Mouse (Mus musculus): Measurements from ENCODE around the gene Taar7d. TPM values are rescaled to one million over a fixed set of nuclear protein-coding genes. Genes with fewer than 3 reads are reported as not detected.
"Not testable (repeated sequence)": the region's sequence is repeated elsewhere in the genome, so short reads cannot be mapped to it uniquely, and the experiment has no call there.

Gene Taar7d
- total and polyA plus RNA-seq, 3 experiments, result 0.16 TPM; not detected in 2

- Histone ChIP-seq H3K27me3 (ENCODE audit: insufficient read depth, low read length) (no peaks in the 10 kb centered on the region), H3K4me3 (ENCODE audit: low read depth, low read length) (no peak overlapping the region), H3K4me1 (ENCODE audit: insufficient read depth, low read depth, low read length) (no peaks in the 10 kb centered on the region), H3K36me3 (replicated peaks) (no peaks in the 10 kb centered on the region), H3K9me3 (replicated peaks) (no peaks in the 10 kb centered on the region)
- DNase-seq (ENCODE audit: low spot score) (no peak), ATAC-seq (ENCODE audit: extremely low read depth, insufficient number of reproducible peaks, low FRiP score, poor library complexity, severe bottlenecking) (no peak)
- TF ChIP-seq TAL1 (conservative IDR thresholded peaks at IDR 0.05; ENCODE audit: low read depth, low read length), result no peak
- no peak for TF ChIP-seq GATA2 (IDR thresholded peaks at IDR 0.05; ENCODE audit: borderline replicate concordance, low read depth, low read length)
- no peak for TF ChIP-seq CTCF (IDR thresholded peaks at IDR 0.05; ENCODE audit: low read depth, low read length)
- TF ChIP-seq GATA1 (IDR thresholded peaks at IDR 0.05; ENCODE audit: borderline replicate concordance, low read length), result no peak
- no peak for TF ChIP-seq POLR2AphosphoS5 (IDR thresholded peaks at IDR 0.05; ENCODE audit: insufficient replicate concordance, low read depth, low read length)
These were observed 13.3 kb downstream of the Taar7d start for GRCm38 (mm10) chr10:24040120-24040869.

- Histone ChIP-seq H3K36me3 (replicated peaks) (no peaks in the 10 kb centered on the region), H3K4me1 (ENCODE audit: insufficient read depth, low read depth, low read length) (no peaks in the 10 kb centered on the region), H3K9me3 (replicated peaks) (no peaks in the 10 kb centered on the region), H3K4me3 (ENCODE audit: low read depth, low read length) (no peak within 1 kb of the TSS), H3K27me3 (ENCODE audit: insufficient read depth, low read length) (0 out of 2 replicates have a peak, but pooled peaks cover 5% of the 10 kb centered on the region)
- ATAC-seq (ENCODE audit: extremely low read depth, insufficient number of reproducible peaks, low FRiP score, poor library complexity, severe bottlenecking) (no peak), DNase-seq (ENCODE audit: low spot score) (no peak)
- TF ChIP-seq TAL1 (conservative IDR thresholded peaks at IDR 0.05; ENCODE audit: low read depth, low read length), result no peak
- no peak for TF ChIP-seq GATA1 (IDR thresholded peaks at IDR 0.05; ENCODE audit: borderline replicate concordance, low read length)
- TF ChIP-seq CTCF (IDR thresholded peaks at IDR 0.05; ENCODE audit: low read depth, low read length), result no peak
- no peak for TF ChIP-seq POLR2AphosphoS5 (IDR thresholded peaks at IDR 0.05; ENCODE audit: insufficient replicate concordance, low read depth, low read length)
- no peak for TF ChIP-seq GATA2 (IDR thresholded peaks at IDR 0.05; ENCODE audit: borderline replicate concordance, low read depth, low read length)
These were observed 22.2 kb downstream of the Taar7d start, which contains the start of gene Taar7f for GRCm38 (mm10) chr10:24049210-24049609. TSS of gene Taar7f (plus strand) at chr10:24049510.

GRCm38 (mm10) chr10:24052039-24052438, 25.0 kb downstream of the Taar7d start:
- H3K4me3 ChIP-seq (ENCODE audit: low read depth, low read length), result no peak overlapping the region
- no peaks in the 10 kb centered on the region for H3K27me3 ChIP-seq (ENCODE audit: insufficient read depth, low read length)
- no peak for TF ChIP-seq POLR2AphosphoS5 (IDR thresholded peaks at IDR 0.05; ENCODE audit: insufficient replicate concordance, low read depth, low read length)
- TF ChIP-seq GATA1 (IDR thresholded peaks at IDR 0.05; ENCODE audit: borderline replicate concordance, low read length), result no peak
- TF ChIP-seq TAL1 (conservative IDR thresholded peaks at IDR 0.05; ENCODE audit: low read depth, low read length), result no peak
- TF ChIP-seq GATA2 (IDR thresholded peaks at IDR 0.05; ENCODE audit: borderline replicate concordance, low read depth, low read length), result no peak
- no peak for TF ChIP-seq CTCF (IDR thresholded peaks at IDR 0.05; ENCODE audit: low read depth, low read length)
- DNase-seq (ENCODE audit: low spot score) (no peak), ATAC-seq (ENCODE audit: extremely low read depth, insufficient number of reproducible peaks, low FRiP score, poor library complexity, severe bottlenecking) (no peak)
- H3K9me3 ChIP-seq (replicated peaks), result no peaks in the 10 kb centered on the region
- no peaks in the 10 kb centered on the region for H3K36me3 ChIP-seq (replicated peaks)
- H3K4me1 ChIP-seq (ENCODE audit: insufficient read depth, low read depth, low read length), result no peaks in the 10 kb centered on the region

- ATAC-seq (ENCODE audit: extremely low read depth, insufficient number of reproducible peaks, low FRiP score, poor library complexity, severe bottlenecking) (no peak), DNase-seq (ENCODE audit: low spot score) (no peak)
- no peaks in the 10 kb centered on the region for H3K9me3 ChIP-seq (replicated peaks)
- H3K4me1 ChIP-seq (ENCODE audit: insufficient read depth, low read depth, low read length), result no peaks in the 10 kb centered on the region
- H3K4me3 ChIP-seq (ENCODE audit: low read depth, low read length), result no peak overlapping the region
- TF ChIP-seq GATA2 (IDR thresholded peaks at IDR 0.05; ENCODE audit: borderline replicate concordance, low read depth, low read length) (no peak), CTCF (IDR thresholded peaks at IDR 0.05; ENCODE audit: low read depth, low read length) (no peak), GATA1 (IDR thresholded peaks at IDR 0.05; ENCODE audit: borderline replicate concordance, low read length) (no peak), TAL1 (conservative IDR thresholded peaks at IDR 0.05; ENCODE audit: low read depth, low read length) (no peak), POLR2AphosphoS5 (IDR thresholded peaks at IDR 0.05; ENCODE audit: insufficient replicate concordance, low read depth, low read length) (no peak)
- no peaks in the 10 kb centered on the region for H3K36me3 ChIP-seq (replicated peaks)
- no peaks in the 10 kb centered on the region for H3K27me3 ChIP-seq (ENCODE audit: insufficient read depth, low read length)
These were observed 32.0 kb downstream of the Taar7d start for GRCm38 (mm10) chr10:24058986-24059385.

- H3K4me1 ChIP-seq (ENCODE audit: insufficient read depth, low read depth, low read length); H3K36me3 ChIP-seq (replicated peaks); H3K9me3 ChIP-seq (replicated peaks); H3K27me3 ChIP-seq (ENCODE audit: insufficient read depth, low read length); ATAC-seq (ENCODE audit: extremely low read depth, insufficient number of reproducible peaks, low FRiP score, poor library complexity, severe bottlenecking); H3K4me3 ChIP-seq (ENCODE audit: low read depth, low read length); DNase-seq (ENCODE audit: low spot score): not testable (repeated sequence)
These were observed 47.7 kb downstream of the Taar7d start for GRCm38 (mm10) chr10:24074751-24075150.

GRCm38 (mm10) chr10:24076200-24076599, 49.2 kb downstream of the Taar7d start, which contains the start of gene Taar8a:
TSS of gene Taar8a (plus strand) at chr10:24076500.
- not testable (repeated sequence) for H3K4me1 ChIP-seq (ENCODE audit: insufficient read depth, low read depth, low read length); ATAC-seq (ENCODE audit: extremely low read depth, insufficient number of reproducible peaks, low FRiP score, poor library complexity, severe bottlenecking); DNase-seq (ENCODE audit: low spot score); H3K27me3 ChIP-seq (ENCODE audit: insufficient read depth, low read length); H3K4me3 ChIP-seq (ENCODE audit: low read depth, low read length); H3K36me3 ChIP-seq (replicated peaks); H3K9me3 ChIP-seq (replicated peaks)

Other genes with a start within 250 kb of the Taar7d start
- 1,930 and 2,036 TPM in 2 replicates for gene Rps12, start 239.9 kb upstream of the Taar7d start, total RNA-seq (2014; fragmentation: Nextera tagmentation)
- 1,882 and 2,182 TPM in 2 replicates for gene Rps12, start 239.9 kb upstream of the Taar7d start, total RNA-seq (2017)
- gene Rps12, start 239.9 kb upstream of the Taar7d start, polyA plus RNA-seq (2012), result 1,152 and 1,558 TPM in 2 replicates
- not detected in 2 replicates for gene Slc18b1, start 230.2 kb upstream of the Taar7d start, total RNA-seq (2014; fragmentation: Nextera tagmentation)
- gene Slc18b1, start 230.2 kb upstream of the Taar7d start, total RNA-seq (2017), result not detected in 2 replicates
- gene Slc18b1, start 230.2 kb upstream of the Taar7d start, polyA plus RNA-seq (2012), result not detected in 2 replicates
- not detected in 2 replicates for gene Vnn3, start 175.8 kb upstream of the Taar7d start, total RNA-seq (2014; fragmentation: Nextera tagmentation)
- not detected in 2 replicates for gene Vnn3, start 175.8 kb upstream of the Taar7d start, total RNA-seq (2017)
- gene Vnn3, start 175.8 kb upstream of the Taar7d start, polyA plus RNA-seq (2012), result not detected in 2 replicates
- not detected in 2 replicates for gene Vnn1, start 132.5 kb upstream of the Taar7d start, total RNA-seq (2014; fragmentation: Nextera tagmentation)
- gene Vnn1, start 132.5 kb upstream of the Taar7d start, total RNA-seq (2017), result 0.06 TPM in 1 of 2 replicates, not detected in the other
- gene Vnn1, start 132.5 kb upstream of the Taar7d start, polyA plus RNA-seq (2012), result not detected in 2 replicates
- not detected in 2 replicates for gene Taar1, start 106.9 kb upstream of the Taar7d start, total RNA-seq (2014; fragmentation: Nextera tagmentation)
- 0.23 TPM in 1 of 2 replicates, not detected in the other for gene Taar1, start 106.9 kb upstream of the Taar7d start, total RNA-seq (2017)
- gene Taar1, start 106.9 kb upstream of the Taar7d start, polyA plus RNA-seq (2012), result not detected in 2 replicates
- gene Taar2, start 88.7 kb upstream of the Taar7d start, total RNA-seq (2014; fragmentation: Nextera tagmentation), result not detected in 2 replicates
- 0.12 TPM in 1 of 2 replicates, not detected in the other for gene Taar2, start 88.7 kb upstream of the Taar7d start, total RNA-seq (2017)
- gene Taar2, start 88.7 kb upstream of the Taar7d start, polyA plus RNA-seq (2012), result not detected in 2 replicates
- gene Taar3, start 77.7 kb upstream of the Taar7d start, total RNA-seq (2014; fragmentation: Nextera tagmentation), result not detected in 2 replicates
- 0.11 TPM in 1 of 2 replicates, not detected in the other for gene Taar3, start 77.7 kb upstream of the Taar7d start, total RNA-seq (2017)
- not detected in 2 replicates for gene Taar3, start 77.7 kb upstream of the Taar7d start, polyA plus RNA-seq (2012)
- gene Taar4, start 66.7 kb upstream of the Taar7d start, total RNA-seq (2014; fragmentation: Nextera tagmentation), result not detected in 2 replicates
- 0.29 TPM in 1 of 2 replicates, not detected in the other for gene Taar4, start 66.7 kb upstream of the Taar7d start, total RNA-seq (2017)
- gene Taar4, start 66.7 kb upstream of the Taar7d start, polyA plus RNA-seq (2012), result not detected in 2 replicates
- not detected in 2 replicates for gene Taar5, start 56.5 kb upstream of the Taar7d start, total RNA-seq (2014; fragmentation: Nextera tagmentation)
- gene Taar5, start 56.5 kb upstream of the Taar7d start, total RNA-seq (2017), result 0.38 TPM in 1 of 2 replicates, not detected in the other
- gene Taar5, start 56.5 kb upstream of the Taar7d start, polyA plus RNA-seq (2012), result not detected in 2 replicates
- gene Taar6, start 41.6 kb upstream of the Taar7d start, total RNA-seq (2014; fragmentation: Nextera tagmentation), result not detected in 2 replicates
- not detected in 2 replicates for gene Taar6, start 41.6 kb upstream of the Taar7d start, total RNA-seq (2017)
- not detected in 2 replicates for gene Taar6, start 41.6 kb upstream of the Taar7d start, polyA plus RNA-seq (2012)
- gene Taar7a, start 33.7 kb upstream of the Taar7d start, total RNA-seq (2014; fragmentation: Nextera tagmentation), result not detected in 2 replicates
- not detected in 2 replicates for gene Taar7a, start 33.7 kb upstream of the Taar7d start, total RNA-seq (2017)
- not detected in 2 replicates for gene Taar7a, start 33.7 kb upstream of the Taar7d start, polyA plus RNA-seq (2012)
- gene Taar7b, start 27.3 kb upstream of the Taar7d start, total RNA-seq (2014; fragmentation: Nextera tagmentation), result not detected in 2 replicates
- gene Taar7b, start 27.3 kb upstream of the Taar7d start, total RNA-seq (2017), result not detected in 2 replicates
- gene Taar7b, start 27.3 kb upstream of the Taar7d start, polyA plus RNA-seq (2012), result not detected in 2 replicates
- not detected in 2 replicates for gene Taar7e, start 10.4 kb downstream of the Taar7d start, total RNA-seq (2014; fragmentation: Nextera tagmentation)
- 0.33 TPM in 1 of 2 replicates, not detected in the other for gene Taar7e, start 10.4 kb downstream of the Taar7d start, total RNA-seq (2017)
- gene Taar7e, start 10.4 kb downstream of the Taar7d start, polyA plus RNA-seq (2012), result not detected in 2 replicates
- gene Taar7f, start 22.3 kb downstream of the Taar7d start, total RNA-seq (2014; fragmentation: Nextera tagmentation), result not detected in 2 replicates
- gene Taar7f, start 22.3 kb downstream of the Taar7d start, total RNA-seq (2017), result not detected in 2 replicates
- gene Taar7f, start 22.3 kb downstream of the Taar7d start, polyA plus RNA-seq (2012), result not detected in 2 replicates
- not detected in 2 replicates for gene Taar8a, start 49.3 kb downstream of the Taar7d start, total RNA-seq (2014; fragmentation: Nextera tagmentation)
- not detected in 2 replicates for gene Taar8a, start 49.3 kb downstream of the Taar7d start, total RNA-seq (2017)
- not detected in 2 replicates for gene Taar8a, start 49.3 kb downstream of the Taar7d start, polyA plus RNA-seq (2012)
- gene Taar8b, start 65.1 kb downstream of the Taar7d start, total RNA-seq (2014; fragmentation: Nextera tagmentation), result not detected in 2 replicates
- gene Taar8b, start 65.1 kb downstream of the Taar7d start, total RNA-seq (2017), result not detected in 2 replicates
- gene Taar8b, start 65.1 kb downstream of the Taar7d start, polyA plus RNA-seq (2012), result not detected in 2 replicates
- not detected in 2 replicates for gene Taar8c, start 74.7 kb downstream of the Taar7d start, total RNA-seq (2014; fragmentation: Nextera tagmentation)
- not detected in 2 replicates for gene Taar8c, start 74.7 kb downstream of the Taar7d start, total RNA-seq (2017)
- not detected in 2 replicates for gene Taar8c, start 74.7 kb downstream of the Taar7d start, polyA plus RNA-seq (2012)
- gene Taar9, start 82.3 kb downstream of the Taar7d start, total RNA-seq (2014; fragmentation: Nextera tagmentation), result not detected in 2 replicates
- gene Taar9, start 82.3 kb downstream of the Taar7d start, total RNA-seq (2017), result 0.11 TPM in 1 of 2 replicates, not detected in the other
- not detected in 2 replicates for gene Taar9, start 82.3 kb downstream of the Taar7d start, polyA plus RNA-seq (2012)
- 33.1 and 61.8 TPM in 2 replicates for gene Stx7, start 122.1 kb downstream of the Taar7d start, total RNA-seq (2014; fragmentation: Nextera tagmentation)
- 35.7 and 39.2 TPM in 2 replicates for gene Stx7, start 122.1 kb downstream of the Taar7d start, total RNA-seq (2017)
- 40.7 and 47.8 TPM in 2 replicates for gene Stx7, start 122.1 kb downstream of the Taar7d start, polyA plus RNA-seq (2012)
- not detected in 2 replicates for gene Moxd1, start 196.3 kb downstream of the Taar7d start, total RNA-seq (2014; fragmentation: Nextera tagmentation)
- gene Moxd1, start 196.3 kb downstream of the Taar7d start, total RNA-seq (2017), result 0.06 TPM in 1 of 2 replicates, not detected in the other
- gene Moxd1, start 196.3 kb downstream of the Taar7d start, polyA plus RNA-seq (2012), result not detected in 2 replicates